Mouse (Mus musculus) urinary bladder, postnatal 25 days (tissue): ENCODE measurements around the gene Thbs3.
A peak's percentile ranks its signal among the peaks of the same experiment; 100 is the strongest.

Experiments used
- DNase-seq: peaks from one replicate; pipeline ENCODE4 v3.0.0; 2022; ENCODE audit warnings: low spot score

The Thbs3 gene

GRCm38 (mm10) chr3:89227307-89228179 lies 12.6 kb downstream of the Thbs3 start:
- peak; percentile 89 for DNase-seq

- DNase-seq = peak; percentile 92
These were observed 13.2 kb downstream of the Thbs3 start for GRCm38 (mm10) chr3:89228180-89228549.

DNA sequence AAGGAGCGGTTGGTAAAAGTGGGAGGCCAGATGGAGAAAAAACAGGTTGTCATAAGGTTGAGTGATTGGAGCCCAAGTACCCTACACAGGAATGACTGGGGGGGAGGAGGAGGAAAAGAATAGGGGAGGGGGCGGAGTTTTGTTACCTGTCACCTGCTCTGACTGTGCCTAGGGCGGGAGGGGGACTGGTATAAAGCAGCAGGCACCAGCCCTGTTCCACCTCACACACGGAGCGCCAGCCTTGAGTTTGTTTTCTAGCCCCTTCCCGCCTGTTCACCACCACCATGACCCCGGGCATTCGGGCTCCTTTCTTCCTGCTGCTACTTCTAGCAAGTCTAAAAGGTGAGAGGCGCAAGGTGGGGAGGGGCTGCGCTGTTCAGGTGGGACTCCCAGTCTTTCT lies 13.9 kb downstream of the Thbs3 start, which contains the start of gene Muc1:
Muc1 (plus strand) TSS at position 222 of the 400 bp plus-strand sequence.
- DNase-seq = no peak

GRCm38 (mm10) chr3:89229276-89229675 lies 14.3 kb downstream of the Thbs3 start:
- DNase-seq = no peak

DNA sequence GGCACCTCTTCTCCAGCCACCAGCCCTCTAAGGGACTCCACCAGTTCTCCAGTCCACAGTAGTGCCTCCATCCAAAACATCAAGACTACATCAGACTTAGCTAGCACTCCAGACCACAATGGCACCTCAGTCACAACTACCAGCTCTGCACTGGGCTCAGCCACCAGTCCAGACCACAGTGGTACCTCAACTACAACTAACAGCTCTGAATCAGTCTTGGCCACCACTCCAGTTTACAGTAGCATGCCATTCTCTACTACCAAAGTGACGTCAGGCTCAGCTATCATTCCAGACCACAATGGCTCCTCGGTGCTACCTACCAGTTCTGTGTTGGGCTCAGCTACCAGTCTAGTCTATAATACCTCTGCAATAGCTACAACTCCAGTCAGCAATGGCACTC lies 15.6 kb downstream of the Thbs3 start:
- no peak for DNase-seq

DNA sequence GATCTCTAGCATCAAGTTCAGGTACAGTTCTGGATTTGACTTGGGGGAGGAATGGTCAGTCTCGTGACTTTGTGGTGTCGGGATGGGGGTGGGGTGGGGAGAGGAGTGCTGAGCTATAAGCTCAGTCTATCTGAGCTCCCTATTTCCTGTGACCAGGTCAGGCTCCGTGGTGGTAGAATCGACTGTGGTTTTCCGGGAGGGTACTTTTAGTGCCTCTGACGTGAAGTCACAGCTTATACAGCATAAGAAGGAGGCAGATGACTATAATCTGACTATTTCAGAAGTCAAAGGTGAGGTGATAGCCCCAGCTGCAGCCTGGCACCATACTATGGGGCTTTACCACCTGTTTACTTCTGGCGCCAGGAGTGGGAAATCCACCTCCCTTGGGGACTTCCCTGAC lies 16.4 kb downstream of the Thbs3 start:
- no peak for DNase-seq

DNA sequence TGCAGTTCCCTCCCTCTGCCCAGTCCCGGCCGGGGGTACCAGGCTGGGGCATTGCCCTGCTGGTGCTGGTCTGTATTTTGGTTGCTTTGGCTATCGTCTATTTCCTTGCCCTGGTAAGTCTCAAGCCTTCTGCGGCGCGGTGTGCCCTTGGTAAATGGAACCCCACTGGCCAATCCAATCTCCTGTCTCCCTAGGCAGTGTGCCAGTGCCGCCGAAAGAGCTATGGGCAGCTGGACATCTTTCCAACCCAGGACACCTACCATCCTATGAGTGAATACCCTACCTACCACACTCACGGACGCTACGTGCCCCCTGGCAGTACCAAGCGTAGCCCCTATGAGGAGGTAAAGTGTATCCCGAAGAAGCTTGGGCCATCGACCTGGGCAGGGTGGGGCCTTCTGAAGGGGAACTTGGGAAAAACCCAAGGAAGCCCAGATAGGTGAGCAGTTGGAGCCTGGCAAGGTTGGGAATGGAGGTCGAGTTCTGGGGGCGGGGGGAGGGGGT lies 16.8 kb downstream of the Thbs3 start:
- no peak for DNase-seq

GRCm38 (mm10) chr3:89232614-89233013 lies 17.6 kb downstream of the Thbs3 start:
- DNase-seq = no peak

GRCm38 (mm10) chr3:89233562-89234110 lies 18.7 kb downstream of the Thbs3 start:
- no peak for DNase-seq

DNA sequence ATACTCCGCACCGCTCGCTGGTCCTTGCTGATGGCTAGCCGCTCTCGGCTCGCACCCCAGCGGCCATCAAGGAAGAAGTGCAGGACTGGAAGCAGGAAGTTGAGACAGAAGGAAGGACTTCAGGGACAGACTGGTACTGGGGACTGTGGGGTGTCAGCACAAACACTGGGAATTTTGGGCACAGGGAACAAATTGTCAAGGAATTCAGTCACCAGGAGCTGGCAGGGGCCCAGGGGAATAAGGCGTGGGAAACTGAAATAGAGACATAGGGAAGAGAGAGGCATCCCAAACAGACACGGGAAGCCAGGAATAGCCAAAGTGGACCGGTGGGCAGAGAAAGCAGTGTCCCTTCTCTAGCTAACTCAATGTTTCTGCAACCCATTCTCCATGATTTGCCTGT lies 21.5 kb downstream of the Thbs3 start:
- DNase-seq = no peak

DNA sequence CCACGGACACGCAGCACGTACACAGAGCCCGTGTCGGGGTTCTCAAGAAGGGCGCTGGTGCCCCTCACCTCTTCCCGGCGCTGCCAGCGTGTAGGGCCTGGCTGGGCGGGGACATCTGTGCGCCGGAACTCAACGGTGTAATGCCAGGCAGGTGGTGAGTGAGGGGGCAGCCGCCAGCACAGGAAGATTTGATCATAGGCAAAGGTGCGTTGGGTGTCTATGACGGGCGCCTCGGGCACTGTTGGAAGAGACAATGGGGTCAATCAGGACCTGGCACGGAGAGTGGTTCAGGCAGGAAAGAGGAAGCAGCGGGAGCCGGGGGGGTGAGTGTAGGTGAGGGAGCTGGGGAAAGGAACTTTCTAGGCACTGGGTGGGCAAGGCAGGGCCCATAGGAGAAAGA lies 22.7 kb downstream of the Thbs3 start:
- DNase-seq = no peak

DNA sequence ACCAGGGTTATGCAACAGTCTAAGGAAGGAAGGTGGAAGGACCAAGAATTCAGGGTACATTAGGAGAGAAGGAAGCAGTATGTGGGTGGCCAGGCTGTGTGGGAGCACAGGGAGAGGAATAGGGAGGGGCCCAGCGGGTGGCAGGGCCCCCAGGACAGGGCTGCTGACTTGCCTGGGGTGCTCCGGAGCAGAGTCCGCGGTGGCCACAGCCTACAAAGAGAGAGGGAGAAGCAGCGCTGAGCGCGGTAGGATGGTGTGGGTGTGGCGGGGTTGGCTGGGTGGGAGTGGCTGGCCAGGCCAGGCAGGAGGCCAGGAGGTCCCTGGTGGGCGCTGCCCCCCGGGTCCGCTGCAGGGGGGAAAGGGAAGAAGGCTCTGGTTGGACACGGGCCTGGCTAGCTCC lies 23.5 kb downstream of the Thbs3 start:
- no peak for DNase-seq

GRCm38 (mm10) chr3:89242331-89242895 lies 27.4 kb downstream of the Thbs3 start:
- peak; percentile 59 for DNase-seq

DNA sequence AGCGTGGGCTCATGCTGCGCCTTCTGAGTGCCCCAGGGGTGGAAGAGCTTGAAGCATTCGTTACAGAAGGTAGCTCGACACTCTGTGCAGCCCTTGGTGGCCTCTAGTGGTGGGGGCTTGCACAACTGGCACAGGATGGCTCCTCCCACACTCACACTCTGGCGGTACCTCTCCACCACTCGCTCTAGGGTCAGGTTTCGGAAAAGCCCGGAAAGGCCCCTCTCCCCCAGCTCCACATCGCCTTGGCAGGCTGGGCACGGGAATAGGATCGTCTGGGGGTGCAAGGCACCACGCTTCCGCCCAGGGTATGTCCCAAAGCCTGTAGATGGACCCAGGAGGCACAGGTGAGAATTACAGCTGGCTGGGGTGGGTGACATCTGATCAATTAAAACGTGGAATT lies 28.6 kb downstream of the Thbs3 start:
- no peak for DNase-seq

- no peak for DNase-seq
These were observed 29.4 kb downstream of the Thbs3 start for GRCm38 (mm10) chr3:89244158-89244981.

GRCm38 (mm10) chr3:89244982-89245687 lies 30.2 kb downstream of the Thbs3 start:
- no peak for DNase-seq

GRCm38 (mm10) chr3:89245688-89246171 lies 30.8 kb downstream of the Thbs3 start, which contains the start of gene Krtcap2:
TSS of gene Krtcap2 (plus strand) at chr3:89245966.
- DNase-seq = no peak

- DNase-seq = peak; percentile 88
These were observed 31.5 kb downstream of the Thbs3 start, which contains the start of gene Trim46 for GRCm38 (mm10) chr3:89246261-89247100. TSS of gene Trim46 (minus strand) at chr3:89246309.

DNA sequence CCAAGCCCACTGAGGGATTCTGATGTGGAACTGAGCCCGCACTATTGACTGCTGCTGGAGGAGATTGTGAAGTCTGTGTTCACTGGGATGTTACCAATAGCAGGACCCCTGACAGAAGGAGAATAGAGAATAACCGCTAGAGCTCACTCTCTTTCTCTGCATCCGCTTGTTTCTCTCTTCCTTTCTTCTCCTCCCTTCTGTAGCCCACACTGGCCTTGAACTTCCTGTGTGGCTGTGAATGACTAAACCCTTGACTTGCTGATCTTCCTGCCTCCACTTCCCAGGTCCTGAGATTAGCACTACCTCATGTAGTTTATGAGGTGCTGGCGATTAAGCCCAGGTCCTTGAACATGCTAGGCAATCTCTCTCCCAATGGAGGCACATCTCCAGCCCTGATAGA lies 32.5 kb downstream of the Thbs3 start:
- DNase-seq = no peak

DNA sequence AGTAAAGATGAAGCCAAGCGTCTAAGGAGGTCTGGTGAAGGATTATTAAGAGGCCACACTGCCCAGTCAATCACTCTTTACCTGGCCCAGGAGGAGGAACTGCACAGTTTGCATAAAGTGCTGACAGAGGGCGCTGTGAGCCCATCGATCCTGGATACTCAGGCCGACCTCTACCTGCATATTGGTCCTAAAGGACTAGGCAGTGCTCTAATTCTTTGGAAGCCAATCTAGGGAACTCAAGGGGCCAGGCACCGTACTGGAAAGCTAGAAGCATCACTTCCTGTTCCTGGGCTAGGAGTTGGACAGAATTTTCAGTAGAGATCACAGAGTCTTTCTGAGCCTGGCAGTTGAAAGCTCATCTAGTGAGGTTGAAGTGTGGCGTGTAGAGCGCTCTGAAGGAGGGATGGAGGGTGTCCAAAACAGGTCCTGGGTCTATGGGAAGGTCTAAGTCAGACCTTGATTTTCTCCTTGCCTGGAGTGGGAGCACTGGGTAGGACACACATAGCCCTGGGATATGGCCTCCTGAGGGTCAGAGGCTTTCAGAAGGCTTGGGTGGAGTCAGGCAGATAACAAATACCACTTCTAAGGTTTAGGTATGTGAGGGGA lies 35.6 kb downstream of the Thbs3 start:
- peak; percentile 54 for DNase-seq
